Mouse (Mus musculus) liver, postnatal 0 days (tissue): ENCODE data around the gene Lancl1.

Experiments used
- CTCF ChIP-seq: sonication (generic); IDR thresholded peaks from 2 replicates; pipeline ENCODE4 v1.5.1; 2016; ENCODE audit warnings: antibody characterized with exemption, low read depth
- EP300 ChIP-seq: IDR thresholded peaks from 2 replicates; pipeline ENCODE4 v1.6.1; 2016; ENCODE audit warnings: antibody characterized with exemption, low read depth, mild to moderate bottlenecking

- no peak for TF ChIP-seq CTCF
- no peak for TF ChIP-seq EP300
These were observed 73.8 kb downstream of the Lancl1 start for GRCm38 (mm10) chr1:66964857-66965256.
